8 mouse cellular contexts compared by ENCODE assay signal in the genomic region with DNA sequence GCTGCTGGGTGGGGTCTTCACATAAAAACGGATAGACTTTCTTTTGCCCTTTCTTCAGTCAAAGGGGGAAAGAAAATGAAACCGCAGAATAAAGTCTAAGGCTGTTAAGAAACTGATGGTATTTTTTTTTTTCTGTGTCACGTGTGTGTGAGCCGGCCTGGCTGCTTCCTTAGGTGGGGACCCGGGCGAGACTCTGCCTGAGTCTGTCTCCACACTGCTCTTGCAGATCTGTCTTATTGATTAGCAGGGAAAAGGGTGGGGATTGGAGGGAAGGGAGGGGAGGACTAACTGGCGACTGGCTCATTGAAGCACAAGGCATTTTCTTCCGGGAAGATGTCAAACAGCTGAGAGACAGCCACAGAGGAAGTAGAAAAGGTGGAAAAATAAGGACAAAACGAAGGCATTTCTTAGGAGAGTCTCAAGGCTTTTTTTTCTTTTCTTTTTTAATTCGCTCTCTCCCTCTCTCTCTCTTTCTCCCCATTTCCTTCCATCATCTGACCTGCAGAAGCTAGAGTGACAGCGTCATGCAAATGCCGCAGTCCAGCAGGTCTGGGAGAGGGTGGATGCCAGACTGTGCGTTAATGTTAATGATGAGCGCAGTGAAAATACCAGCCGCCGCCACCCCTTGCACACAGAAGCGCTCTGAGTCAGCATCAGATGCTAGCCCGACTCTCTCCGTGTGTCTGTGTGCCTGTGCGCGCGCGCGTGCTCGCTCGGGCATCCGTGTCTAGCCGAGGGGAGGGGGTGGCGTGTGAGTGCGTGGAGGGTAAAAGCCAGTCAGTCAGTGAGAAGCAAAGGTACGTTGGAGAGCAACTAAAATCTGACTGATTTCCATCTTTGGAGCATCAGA. TPM values are rescaled to one million over a fixed set of nuclear protein-coding genes. Genes with fewer than 3 reads are reported as not detected.
A peak's percentile ranks its signal among the peaks of the same experiment; 100 is the strongest.
DNase-seq lines count a peak whose midpoint lies in the region; ATAC-seq and TF ChIP-seq lines count a peak whose summit lies in the region.

No protein-coding gene starts in this region.

- peak overlapping the region; percentile 64 for H3K9ac ChIP-seq in lung, embryonic 16.5 days (ENCODE audit: low read length)

- TF ChIP-seq CTCF in Patski (IDR thresholded peaks at IDR 0.05), result no peak
- no peak for TF ChIP-seq CTCF in cerebellum, adult 2 months (IDR thresholded peaks at IDR 0.05; ENCODE audit: borderline replicate concordance, insufficient read depth, low read depth, low read length)

- CTCF ChIA-PET in Patski (lab: Charles Lee), result interaction anchor here (0.6 kb wide), 1 partner anchor 21 kb away, joined by 4 read pairs; no protein-coding TSS in a partner anchor

- H3K4me2 ChIP-seq in lung, embryonic 16.5 days (ENCODE audit: low read depth, low read length), result peak overlapping the region; percentile 94

- no peaks in the 10 kb centered on the region for H3K36me3 ChIP-seq in lung, embryonic 16.5 days (ENCODE audit: control insufficient read depth, insufficient read depth, low read length)

- in situ Hi-C loops in Patski (cut with MboI; ENCODE audit: low pct_unique_long_range_greater_than_20kb), result no loop called here

- DNase-seq in Patski (ENCODE audit: low read depth, low spot score), result peak; percentile 13
- peak; percentile 89 to 93 for DNase-seq in cerebellum, adult 2 months
- DNase-seq in layer of hippocampus, postnatal 10 days (ENCODE audit: low spot score in 2 of 2), result peak; percentile 78 to 87
- DNase-seq in retina, adult 2 months (ENCODE audit: low read depth, low spot score), result peak; percentile 28
- peak; percentile 52 for DNase-seq in urinary bladder, postnatal 25 days (ENCODE audit: low spot score)

- under 1% methylated on average over 31 of the region's 31 CpGs for WGBS in cerebellum, adult 2 months
- 2% methylated on average over 31 of the region's 31 CpGs for WGBS in lung, embryonic 16.5 days

- H3K27ac ChIP-seq in cerebellum, adult 2 months (ENCODE audit: insufficient read depth, low read length), result peak overlapping the region; percentile 64
- H3K27ac ChIP-seq in lung, embryonic 16.5 days (ENCODE audit: low read length), result peak overlapping the region; percentile 43

- H3K4me3 ChIP-seq in cerebellum, adult 2 months (replicated peaks; ENCODE audit: insufficient read depth, low read depth, low read length), result peak overlapping the region; percentile 69
- peak overlapping the region; percentile 59 for H3K4me3 ChIP-seq in lung, embryonic 16.5 days (ENCODE audit: low read length)

- H3K9me3 ChIP-seq in lung, embryonic 16.5 days (ENCODE audit: control insufficient read depth, low read length), result no peaks in the 10 kb centered on the region

- ATAC-seq in Patski, result peak; percentile 96
- ATAC-seq in frontal cortex, adult (ENCODE audit: low TSS enrichment), result peak; percentile 84
- ATAC-seq in hematopoietic stem cell, adult 5-6 weeks (replicated peaks in 1 of 2; ENCODE audit: insufficient read depth in 1 of 2, low FRiP score in 2 of 2, low TSS enrichment in 1 of 2, low read depth in 1 of 2, poor library complexity in 2 of 2, severe bottlenecking in 2 of 2), result peak; percentile 79 to 82
- ATAC-seq in lung, embryonic 16.5 days (ENCODE audit: low read depth), result peak; percentile 82

- H3K4me1 ChIP-seq in cerebellum, adult 2 months (ENCODE audit: control insufficient read depth, insufficient read depth, low read length), result no peaks in the 10 kb centered on the region
- H3K4me1 ChIP-seq in lung, embryonic 16.5 days (replicated peaks; ENCODE audit: control insufficient read depth, insufficient read depth, low read length), result peaks cover 3% of the 10 kb centered on the region

- H3K27me3 ChIP-seq in Patski, result no peaks in the 10 kb centered on the region
- H3K27me3 ChIP-seq in cerebellum, adult 2 months (ENCODE audit: control insufficient read depth, insufficient read depth, low read length), result no peaks in the 10 kb centered on the region
- H3K27me3 ChIP-seq in lung, embryonic 16.5 days (ENCODE audit: control insufficient read depth, insufficient read depth, low read depth, low read length), result no peaks in the 10 kb centered on the region

- peak; percentile 85 for TF ChIP-seq POLR2A in cerebellum, adult 2 months (IDR thresholded peaks at IDR 0.05; ENCODE audit: borderline replicate concordance, insufficient read depth, low read length)

- POLR2A ChIA-PET in Patski (lab: Charles Lee), result no interaction called here

RNA-seq across cellular contexts. Expression of gene Gm11146, which starts 42.2 kb away (rescaled TPM):
- not detected for polyA plus RNA-seq in Patski (2021)
- not detected in 2 replicates for polyA plus RNA-seq in cerebellum, adult 2 months (2012; rRNA removed)
- not detected in 2 replicates for total RNA-seq in hematopoietic stem cell, adult 5-6 weeks (2017)
- not detected for total RNA-seq in layer of hippocampus, postnatal 10 days (2021)
- polyA plus RNA-seq in lung, embryonic 16.5 days (2015; fragmentation: Nextera tagmentation; extraction: Ambion mirVana), result not detected in 2 replicates

Comparison
In these comparisons a context has a peak if more than half of its experiments do, and no peak if none do; other contexts are left out.
1. Peak in every context shown above with its lines: DNase-seq, ATAC-seq, H3K4me3 ChIP-seq and H3K27ac ChIP-seq.
2. DNase-seq: peak in every context shown above with its lines; median percentile 91 in cerebellum, adult 2 months; 82 in layer of hippocampus, postnatal 10 days; 52 in urinary bladder, postnatal 25 days; 28 in retina, adult 2 months; 13 in Patski.